Mouse (Mus musculus) G1E (cell line): ENCODE data around the gene Gm10073. TPM values are rescaled to one million over a fixed set of nuclear protein-coding genes. Genes with fewer than 3 reads are reported as not detected.

Source experiments
- ATAC-seq: 2 replicates; pipeline ENCODE4 v1.8.0; 2016; ENCODE audit warnings: mild to moderate bottlenecking; ENCODE audit not compliant: insufficient number of reproducible peaks, poor library complexity, low FRiP score, severe bottlenecking; ENCODE audit errors: extremely low read depth
- DNase-seq: peaks from one replicate; pipeline ENCODE4 v3.0.0; 2012; ENCODE audit warnings: low spot score
- H3K27me3 ChIP-seq: 2 replicates; pipeline ENCODE4 v1.6.1; 2012; ENCODE audit warnings: mild to moderate bottlenecking, low read length, inconsistent platforms; ENCODE audit not compliant: insufficient read depth
- H3K36me3 ChIP-seq: replicated peaks from 2 replicates; pipeline ENCODE3; 2012; ENCODE audit warnings: mild to moderate bottlenecking, inconsistent platforms
- H3K4me1 ChIP-seq: 2 replicates; pipeline ENCODE4 v1.6.1; 2012; ENCODE audit warnings: low read depth, low read length, inconsistent platforms, mixed read lengths; ENCODE audit not compliant: insufficient read depth
- H3K4me3 ChIP-seq: 2 replicates; pipeline ENCODE4 v1.5.1; 2012; ENCODE audit warnings: low read depth, mild to moderate bottlenecking, inconsistent platforms, low read length, moderate library complexity, mixed read lengths
- H3K9me3 ChIP-seq: replicated peaks from 2 replicates; pipeline ENCODE4 v1.6.1; 2012; ENCODE audit warnings: inconsistent platforms
- CTCF ChIP-seq: IDR thresholded peaks from 2 replicates; pipeline ENCODE4 v1.5.1; 2012; ENCODE audit warnings: low read depth, low read length, inconsistent platforms, mixed read lengths
- GATA1 ChIP-seq: IDR thresholded peaks from 2 replicates; pipeline ENCODE4 v1.6.1; 2012; ENCODE audit warnings: borderline replicate concordance, low read length, inconsistent platforms, mixed read lengths
- GATA2 ChIP-seq: IDR thresholded peaks from 2 replicates; pipeline ENCODE4 v1.6.1; 2012; ENCODE audit warnings: low read depth, low read length, inconsistent platforms, borderline replicate concordance
- POLR2AphosphoS5 ChIP-seq: IDR thresholded peaks from 2 replicates; pipeline ENCODE4 v1.6.1; 2012; ENCODE audit warnings: low read depth, low read length, inconsistent platforms; ENCODE audit not compliant: insufficient replicate concordance
- TAL1 ChIP-seq: conservative IDR thresholded peaks from 2 replicates; pipeline ENCODE4 v1.6.1; 2012; ENCODE audit warnings: low read depth, low read length, inconsistent platforms, mixed read lengths
- polyA plus RNA-seq: library from polyadenylated mRNA; stranded (reverse); fragments of >175 nt; gene quantifications from 2 replicates; pipeline ENCODE4 v1.2.3, GENCODE M21; 2012
- total RNA-seq, 2 experiments: library from RNA; stranded (forward) in 1 of 2; stranded (reverse) in 1 of 2; fragments of 200-1000 nt in 1 of 2; fragments of >200 nt in 1 of 2; fragmentation: Nextera tagmentation in 1 of 2; gene quantifications; 2 replicates each; pipeline ENCODE4 v1.2.3; 2014 to 2017

Gm10073 gene
- total and polyA plus RNA-seq, 3 experiments, result 19.3 to 296 (median 20.2) TPM

DNA sequence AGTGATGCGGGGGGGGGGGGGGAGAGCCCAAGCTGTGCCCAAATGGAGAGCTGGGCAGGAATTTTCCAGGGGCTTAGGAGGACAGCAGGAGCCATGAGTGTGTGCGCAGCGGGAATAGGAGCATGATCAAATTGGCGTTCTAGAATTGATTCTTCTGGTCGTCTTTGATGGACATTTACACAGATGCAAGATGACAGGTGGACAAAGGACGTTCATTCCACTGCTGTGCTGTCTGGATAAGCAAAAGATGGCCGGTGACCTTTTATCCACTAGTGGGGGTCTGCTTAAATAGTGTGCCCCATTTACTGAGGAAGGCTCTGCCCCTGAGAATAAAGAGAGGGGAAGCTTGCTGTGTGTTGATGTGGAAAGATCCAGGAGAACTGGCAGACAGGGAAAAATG, 4.3 kb downstream of the Gm10073 start:
- H3K4me1 ChIP-seq, result no peaks in the 10 kb centered on the region
- DNase-seq (no peak), ATAC-seq (no peak)
- no peak overlapping the region for H3K4me3 ChIP-seq
- H3K27me3 ChIP-seq, result no peaks in the 10 kb centered on the region
- H3K9me3 ChIP-seq, result no peaks in the 10 kb centered on the region
- H3K36me3 ChIP-seq, result no peaks in the 10 kb centered on the region
- TF ChIP-seq TAL1 (no peak), GATA1 (no peak), CTCF (no peak), GATA2 (no peak), POLR2AphosphoS5 (no peak)

DNA sequence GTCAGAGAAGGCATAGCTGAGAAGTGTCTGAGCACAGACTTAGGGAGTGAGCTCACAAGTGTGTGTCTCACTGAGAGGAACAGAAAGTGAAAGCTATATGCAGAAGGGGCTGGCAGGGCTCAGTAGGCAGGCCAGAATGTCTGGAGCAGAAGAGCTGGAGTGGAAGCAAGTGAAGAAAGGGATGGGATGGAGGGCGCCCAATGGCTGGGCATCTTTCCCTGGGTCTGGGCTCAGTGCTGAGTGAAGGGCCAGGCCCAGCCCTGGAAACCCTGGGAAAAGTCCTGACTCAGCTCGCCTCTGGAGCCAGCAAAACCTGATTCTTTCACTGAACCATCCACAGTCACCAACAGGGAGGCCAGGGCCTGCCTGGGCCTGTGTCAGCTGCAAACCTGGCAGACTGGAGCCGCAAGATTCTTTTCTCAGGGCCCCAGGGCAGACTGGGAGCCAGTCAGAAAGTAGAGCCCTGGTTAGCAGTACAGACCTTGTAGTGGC, 9.5 kb downstream of the Gm10073 start:
- Histone ChIP-seq H3K9me3 (no peaks in the 10 kb centered on the region), H3K27me3 (peaks cover 3% of the 10 kb centered on the region), H3K4me3 (no peak overlapping the region), H3K4me1 (no peaks in the 10 kb centered on the region), H3K36me3 (no peaks in the 10 kb centered on the region)
- DNase-seq, result no peak
- TF ChIP-seq GATA2, result no peak
- no peak for TF ChIP-seq POLR2AphosphoS5
- TF ChIP-seq TAL1, result no peak
- no peak for TF ChIP-seq CTCF
- no peak for TF ChIP-seq GATA1
- no peak for ATAC-seq

DNA sequence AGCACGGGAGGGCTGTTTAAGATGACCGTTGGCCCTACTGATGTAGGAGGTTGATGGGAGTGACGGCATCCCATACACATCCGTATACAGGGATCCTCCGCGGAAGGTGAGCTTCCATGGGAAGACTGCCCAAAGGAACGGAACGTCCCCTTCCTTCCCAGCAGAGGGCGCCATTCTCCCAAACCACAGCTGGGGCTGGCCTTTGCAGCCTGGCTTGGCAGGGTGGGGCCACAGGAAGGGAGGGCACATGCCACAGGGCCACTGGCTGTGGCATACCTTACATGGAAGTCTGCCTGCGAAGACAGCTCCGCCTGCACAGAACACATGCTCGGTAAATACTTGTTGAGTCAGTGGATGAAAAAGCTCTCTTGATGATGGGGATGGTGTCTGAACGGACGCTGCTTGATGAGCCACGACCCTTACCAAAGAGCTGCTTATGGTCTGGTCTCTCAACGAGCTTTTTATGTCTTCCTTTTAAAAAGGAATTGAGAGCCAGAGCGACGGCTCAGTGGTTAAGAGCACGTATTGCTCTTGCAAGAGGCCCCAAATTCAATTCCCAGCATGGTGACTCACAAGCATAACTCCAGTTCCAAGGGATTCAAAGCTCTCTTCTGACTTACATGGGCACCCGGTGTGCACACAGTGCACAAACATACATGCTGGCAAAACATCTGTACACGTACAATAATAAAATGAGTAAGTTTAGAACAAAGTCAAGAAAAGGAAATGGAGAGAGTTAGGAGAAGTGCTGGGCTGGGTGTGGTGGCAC, 12.0 kb downstream of the Gm10073 start:
- Histone ChIP-seq H3K9me3 (no peaks in the 10 kb centered on the region), H3K4me1 (no peaks in the 10 kb centered on the region), H3K4me3 (no peak overlapping the region), H3K27me3 (peaks cover 3% of the 10 kb centered on the region), H3K36me3 (no peaks in the 10 kb centered on the region)
- ATAC-seq (no peak), DNase-seq (peak; percentile 7)
- peak; percentile 55 for TF ChIP-seq CTCF
- TF ChIP-seq POLR2AphosphoS5, result no peak

GRCm38 (mm10) chr8:106559844-106560243, 13.4 kb downstream of the Gm10073 start:
- Histone ChIP-seq H3K4me1 (no peaks in the 10 kb centered on the region), H3K27me3 (peaks cover 3% of the 10 kb centered on the region), H3K36me3 (no peaks in the 10 kb centered on the region), H3K4me3 (no peak overlapping the region), H3K9me3 (no peaks in the 10 kb centered on the region)
- TF ChIP-seq TAL1 (no peak), POLR2AphosphoS5 (no peak), GATA2 (no peak), CTCF (no peak), GATA1 (no peak)
- ATAC-seq, result no peak
- DNase-seq, result no peak

DNA sequence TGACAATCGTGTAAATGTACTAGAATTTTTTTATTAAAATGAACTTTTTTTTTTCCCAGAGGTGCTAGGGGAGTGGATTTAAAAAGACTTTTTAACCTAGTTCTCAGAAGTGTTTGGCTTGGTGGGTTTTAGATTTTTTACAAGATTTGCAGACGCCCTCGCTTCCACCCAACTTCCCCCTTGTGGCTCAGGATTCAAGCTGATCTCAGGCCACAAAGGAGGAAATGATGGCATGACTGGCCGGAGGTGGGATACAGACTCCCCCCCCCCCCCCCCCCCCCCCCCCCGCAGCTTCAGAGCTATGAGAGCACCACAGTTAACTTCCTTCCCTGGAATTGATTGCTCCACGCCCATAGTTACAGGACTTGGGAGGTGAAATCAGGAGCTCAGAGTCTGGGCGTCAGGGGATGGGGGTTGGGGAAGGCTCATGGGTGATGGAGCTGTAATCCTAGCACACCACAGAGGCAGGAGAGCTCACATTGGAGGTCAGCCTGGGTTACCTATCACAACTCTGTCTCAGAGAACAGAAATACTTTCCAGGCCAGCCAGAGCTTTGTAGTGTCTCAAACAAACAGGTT, 17.1 kb downstream of the Gm10073 start:
- no peak for ATAC-seq
- no peak overlapping the region for H3K4me3 ChIP-seq
- H3K27me3 ChIP-seq, result peaks cover 2% of the 10 kb centered on the region; the same call in 1 of the 2 replicates
- H3K4me1 ChIP-seq, result no peaks in the 10 kb centered on the region
- TF ChIP-seq CTCF (no peak), GATA2 (no peak), GATA1 (no peak), TAL1 (no peak), POLR2AphosphoS5 (no peak)
- DNase-seq, result no peak
- no peaks in the 10 kb centered on the region for H3K36me3 ChIP-seq
- H3K9me3 ChIP-seq, result no peaks in the 10 kb centered on the region

DNA sequence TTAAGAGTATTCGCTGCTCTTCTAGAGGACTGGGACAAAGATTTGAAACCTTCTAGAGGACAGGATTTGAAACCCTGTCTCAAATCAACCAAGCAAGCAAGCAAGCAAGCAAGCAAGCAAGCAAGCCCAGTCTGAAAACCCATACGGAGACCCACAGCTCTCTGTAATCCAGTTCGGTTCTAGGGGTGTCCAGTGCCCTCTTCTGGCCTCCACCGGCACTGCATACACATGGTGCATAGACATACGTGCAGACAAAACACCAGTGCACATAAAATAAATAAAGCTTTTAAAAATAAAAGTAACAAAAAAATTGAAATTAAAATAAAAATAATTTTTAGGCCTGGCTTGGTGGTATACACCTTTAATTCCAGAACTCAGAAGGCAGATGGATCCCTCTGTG, 19.2 kb downstream of the Gm10073 start:
- ATAC-seq (no peak), DNase-seq (no peak)
- no peak overlapping the region for H3K4me3 ChIP-seq
- no peaks in the 10 kb centered on the region for H3K9me3 ChIP-seq
- no peaks in the 10 kb centered on the region for H3K4me1 ChIP-seq
- TF ChIP-seq TAL1 (no peak), GATA2 (no peak), GATA1 (no peak), CTCF (no peak), POLR2AphosphoS5 (no peak)
- no peaks in the 10 kb centered on the region for H3K36me3 ChIP-seq
- H3K27me3 ChIP-seq, result no peaks in the 10 kb centered on the region; the same call in 1 of the 2 replicates
